Mouse (Mus musculus) thymus, postnatal 10 days (tissue): ENCODE data around the gene Gpatch8.

Experiments used
- DNase-seq, 2 experiments: peaks; one replicate each; pipeline ENCODE4 v3.0.0; 2021; ENCODE audit warnings: low spot score in 2 of 2

The Gpatch8 gene

DNA sequence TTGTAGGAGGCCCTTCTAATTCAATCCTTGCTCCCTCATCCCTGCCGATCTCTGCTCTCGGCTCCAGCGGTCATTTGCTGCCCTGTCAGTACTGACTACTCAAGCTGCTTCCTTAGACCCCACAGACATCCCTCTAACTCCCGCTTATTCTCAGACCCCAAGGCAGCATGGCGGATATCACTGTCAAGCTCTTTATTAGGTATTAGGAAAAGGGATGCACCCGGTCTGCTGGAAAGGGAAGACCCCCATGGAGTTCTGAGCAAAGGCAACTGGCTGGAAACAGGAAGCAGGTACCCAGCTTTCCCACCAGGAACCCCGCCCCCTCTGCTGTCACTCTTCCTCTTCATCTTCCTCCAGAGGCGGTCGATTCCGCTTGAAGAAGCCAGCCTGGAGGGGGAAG lies 103.1 kb downstream of the Gpatch8 start:
- no peak for DNase-seq

DNA sequence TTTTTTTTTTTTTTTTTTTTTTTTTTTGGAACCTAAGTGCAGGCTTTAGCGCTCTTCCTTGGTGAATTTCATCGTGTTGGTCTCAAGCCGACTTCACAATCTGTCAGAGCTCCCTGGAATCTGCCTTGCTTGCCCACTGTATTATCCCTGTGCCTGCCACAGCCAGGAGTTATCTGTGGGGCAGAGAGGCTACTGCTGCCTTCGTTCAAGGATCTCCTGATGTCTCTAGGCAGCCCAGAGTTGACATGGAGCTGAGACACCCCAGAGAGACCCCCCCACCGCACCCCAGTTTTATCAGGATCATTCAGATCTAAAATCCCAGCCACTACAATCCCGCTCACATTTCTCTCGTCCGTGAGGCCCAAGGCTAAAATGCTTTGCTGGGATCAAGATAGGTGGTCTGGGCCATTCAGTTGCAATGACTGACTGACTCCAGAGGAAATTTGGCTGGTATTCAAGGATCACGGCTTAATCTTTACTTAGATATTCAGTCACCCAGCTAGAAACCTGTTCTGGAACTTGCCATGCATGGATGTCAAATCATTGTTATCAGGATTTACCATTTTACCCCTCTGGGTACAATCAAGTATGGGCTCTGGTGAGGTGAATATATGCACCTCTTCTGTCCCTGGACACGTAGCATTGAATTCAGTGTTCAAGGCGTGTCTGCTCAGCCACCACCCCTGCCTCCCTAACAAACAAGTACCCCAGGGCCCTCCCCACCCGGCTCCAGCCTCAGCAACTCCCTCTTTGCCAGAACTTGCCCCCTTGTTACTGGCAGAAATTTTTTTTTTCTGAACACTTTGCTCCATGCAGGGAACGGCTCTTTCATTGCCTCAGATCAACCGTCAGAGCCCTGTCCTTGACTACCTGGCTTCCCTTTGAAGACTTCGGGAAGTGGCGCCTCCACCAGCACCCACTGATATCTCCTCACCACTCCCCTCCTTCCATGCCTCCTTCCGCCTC lies 106.9 kb downstream of the Gpatch8 start:
- DNase-seq: no peak

DNA sequence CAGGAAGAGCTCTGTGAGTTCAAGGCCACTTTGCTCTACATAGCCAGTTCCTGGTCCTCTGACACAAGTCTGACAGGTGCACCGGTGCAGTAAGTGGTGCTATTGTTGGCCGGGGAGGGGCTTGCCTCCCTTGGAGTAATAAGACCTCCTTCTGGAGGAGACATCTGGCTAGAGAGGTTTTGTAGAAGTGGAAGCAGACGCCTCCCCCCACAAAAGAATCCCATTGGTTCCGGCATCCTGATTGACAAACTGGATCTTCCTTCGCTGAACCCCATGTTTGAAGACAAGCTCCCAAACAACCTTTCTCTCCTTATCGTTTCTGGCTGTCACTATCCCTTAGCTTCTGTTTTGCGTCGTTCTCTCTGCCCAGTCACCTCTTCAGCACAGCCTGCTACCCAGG lies 107.9 kb downstream of the Gpatch8 start:
- DNase-seq: no peak

DNA sequence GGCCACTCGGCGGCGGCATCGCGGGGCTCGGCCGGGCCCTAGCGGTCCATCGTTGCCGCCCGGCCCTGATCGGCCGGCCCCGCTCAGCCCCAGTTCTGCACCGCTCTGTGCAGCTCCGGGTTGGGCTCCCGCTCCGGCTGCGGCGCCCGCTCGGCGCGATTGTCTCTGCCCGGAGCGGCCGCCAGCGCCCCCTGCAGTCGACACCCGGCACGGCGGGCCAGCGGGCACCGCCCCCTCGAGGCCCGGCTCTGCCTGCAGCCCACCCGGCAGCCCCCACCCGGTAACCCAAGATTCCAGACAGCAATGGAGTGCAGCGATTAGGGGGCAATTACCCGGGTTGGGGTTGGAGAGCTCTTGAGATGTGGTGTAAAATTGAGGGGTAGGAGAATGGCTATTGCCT lies 108.7 kb downstream of the Gpatch8 start, which contains the start of gene Fam171a2:
Gene Fam171a2, minus strand, starts transcription at position 186 of the 400 bp plus-strand sequence.
- peak; percentile 48 to 83 for DNase-seq

DNA sequence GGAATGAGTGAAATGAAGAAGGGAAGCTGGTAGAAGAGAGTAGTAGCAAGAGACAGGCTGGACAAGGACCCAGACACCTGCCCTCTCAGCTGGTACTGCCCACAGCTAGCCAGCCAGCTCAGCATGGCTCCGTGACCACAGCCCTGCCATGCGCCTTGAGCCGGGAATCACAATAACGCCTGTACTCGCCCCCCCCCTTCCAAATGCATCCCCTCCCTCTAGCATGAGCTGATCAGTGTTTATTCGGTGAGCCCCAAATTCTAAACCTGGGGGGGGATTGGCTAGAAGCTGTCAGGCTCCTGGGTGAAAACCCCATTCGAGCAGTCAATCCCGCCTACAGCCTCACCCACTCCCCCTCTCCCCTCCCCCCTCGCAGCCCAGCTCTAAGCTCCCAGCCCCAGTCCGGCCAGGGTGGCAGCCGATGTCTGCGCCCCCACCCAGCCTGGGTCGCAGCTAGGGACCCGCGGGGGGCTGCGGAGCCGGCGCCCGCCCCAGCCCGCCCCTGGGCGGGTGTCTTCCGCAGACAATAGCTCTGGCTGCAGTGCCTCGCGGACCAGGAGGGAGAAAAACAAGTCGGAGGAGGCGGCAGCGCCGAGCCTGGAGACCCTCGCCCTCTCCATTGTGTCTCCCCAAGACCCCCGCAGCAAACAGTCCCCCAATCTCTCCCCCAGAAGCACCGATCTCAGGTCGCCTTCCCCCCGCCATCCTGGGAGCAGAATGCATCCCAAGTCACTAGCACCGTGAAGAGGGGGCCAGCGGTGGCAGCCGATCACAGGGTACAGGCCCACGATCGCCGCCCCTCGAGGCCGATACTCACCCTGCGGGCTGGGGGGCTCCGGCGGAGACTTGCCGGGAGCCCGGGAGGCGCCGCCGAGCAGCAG lies 109.4 kb downstream of the Gpatch8 start:
- DNase-seq: no peak

DNA sequence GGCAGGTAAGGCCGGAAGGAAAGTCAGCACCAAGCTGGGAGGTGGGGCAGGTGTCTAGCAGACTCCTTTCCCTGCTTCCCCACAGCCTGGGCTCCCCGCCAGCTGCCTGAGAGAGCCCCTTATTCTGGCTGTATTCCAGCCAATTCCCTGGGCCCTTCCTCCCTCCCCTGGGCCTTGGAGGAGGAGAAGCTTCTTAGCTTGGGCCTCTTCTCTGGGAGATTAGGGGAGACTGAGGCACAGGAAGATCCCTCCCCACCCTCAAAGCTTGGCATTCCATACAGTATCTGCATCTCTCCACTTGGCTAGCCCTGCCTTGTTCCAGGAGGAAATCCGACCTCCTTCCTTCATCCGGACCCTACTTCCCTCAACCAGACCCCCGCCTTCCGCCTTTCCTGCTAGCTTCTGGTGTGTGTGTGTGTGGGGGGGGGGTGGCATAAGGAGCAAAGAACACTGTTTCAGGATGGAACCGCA lies 110.3 kb downstream of the Gpatch8 start:
- no peak for DNase-seq

DNA sequence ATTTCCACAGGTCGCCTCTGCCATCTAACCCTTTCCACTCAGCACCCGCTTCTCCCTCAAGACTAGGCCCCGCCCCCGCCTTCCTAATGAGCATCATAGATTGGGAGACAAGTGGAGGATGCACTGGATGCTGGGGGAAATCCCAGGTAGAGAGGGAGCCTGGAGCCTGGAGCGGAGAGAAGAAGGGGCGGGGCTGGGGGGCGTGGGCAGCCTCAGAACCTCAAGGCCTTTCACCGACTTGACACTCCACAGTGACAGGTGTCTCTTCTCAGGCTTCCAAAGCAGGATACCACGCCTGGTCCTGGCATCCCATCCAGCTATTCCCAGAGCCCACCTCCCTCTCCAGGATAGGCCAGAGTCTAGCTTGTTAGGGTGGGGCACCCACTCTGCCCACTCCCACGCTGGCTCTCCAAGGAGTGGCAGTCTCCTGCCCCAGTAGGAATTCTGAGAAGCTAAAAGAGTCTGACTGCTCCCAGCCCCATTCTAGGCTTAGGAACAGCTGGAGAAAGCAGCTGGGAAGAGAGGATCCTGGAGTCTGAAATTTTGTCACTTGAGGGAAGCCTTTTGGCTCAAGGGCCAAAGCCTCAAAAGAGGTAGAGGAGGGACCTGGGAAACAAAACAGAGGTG lies 110.8 kb downstream of the Gpatch8 start:
- no peak for DNase-seq

DNA sequence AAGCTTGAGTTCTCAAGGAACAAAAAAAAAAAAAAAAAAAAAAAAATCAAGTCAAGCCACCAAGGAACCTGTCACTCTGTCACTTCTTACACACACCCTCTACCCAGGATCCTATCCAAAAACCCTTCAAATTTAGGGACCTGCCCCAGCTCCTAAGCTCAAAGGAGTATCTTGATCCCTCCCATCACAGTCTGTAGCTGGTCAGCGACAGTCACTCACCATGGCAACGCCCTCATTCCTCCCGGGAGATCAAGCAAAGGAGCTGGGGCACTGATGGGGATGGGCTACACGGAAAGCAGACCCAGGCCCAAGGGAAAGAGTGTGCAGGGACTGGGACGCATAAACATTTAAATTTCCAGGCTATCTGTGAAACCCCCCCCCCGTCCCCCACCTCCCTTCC lies 111.4 kb downstream of the Gpatch8 start:
- DNase-seq: no peak

DNA sequence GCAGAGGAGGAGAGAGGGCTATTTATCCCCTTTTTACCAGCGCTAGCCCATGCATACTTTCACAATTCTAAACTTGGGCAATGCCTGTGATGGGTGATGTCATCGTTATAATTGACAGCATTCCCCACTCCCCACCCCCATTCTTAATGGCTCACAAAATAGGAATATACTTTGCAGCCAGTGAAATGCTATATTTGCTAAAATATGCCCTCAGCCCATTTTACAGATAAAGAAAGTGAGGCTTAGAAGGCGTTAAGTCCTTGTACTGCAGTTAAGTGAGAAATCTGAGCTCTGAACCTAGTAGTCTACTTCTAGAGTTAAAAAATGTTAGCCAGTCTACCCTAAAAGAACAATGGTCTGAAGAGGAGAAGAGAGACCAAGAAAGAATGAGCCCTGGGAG lies 111.9 kb downstream of the Gpatch8 start:
- no peak for DNase-seq

DNA sequence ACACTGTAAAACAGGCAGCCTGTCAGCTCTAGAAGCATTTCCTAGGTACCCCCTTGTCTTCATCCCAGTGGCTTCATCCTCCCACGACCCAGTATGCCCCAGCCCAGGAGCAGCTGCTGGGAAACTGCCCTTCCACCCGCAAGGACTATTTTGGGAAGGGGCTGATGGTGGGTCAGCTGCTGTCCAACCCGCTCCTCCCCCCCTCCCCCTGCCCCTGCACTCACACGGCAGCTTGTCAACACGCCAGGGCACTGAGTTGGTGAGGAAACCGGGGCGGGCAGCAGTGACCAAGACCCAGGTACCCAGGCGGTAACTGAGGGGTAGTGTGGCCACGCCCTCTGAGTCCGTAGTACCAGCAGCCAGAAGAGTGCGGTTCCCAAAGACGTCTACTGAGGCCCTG lies 112.5 kb downstream of the Gpatch8 start:
- DNase-seq: no peak

DNA sequence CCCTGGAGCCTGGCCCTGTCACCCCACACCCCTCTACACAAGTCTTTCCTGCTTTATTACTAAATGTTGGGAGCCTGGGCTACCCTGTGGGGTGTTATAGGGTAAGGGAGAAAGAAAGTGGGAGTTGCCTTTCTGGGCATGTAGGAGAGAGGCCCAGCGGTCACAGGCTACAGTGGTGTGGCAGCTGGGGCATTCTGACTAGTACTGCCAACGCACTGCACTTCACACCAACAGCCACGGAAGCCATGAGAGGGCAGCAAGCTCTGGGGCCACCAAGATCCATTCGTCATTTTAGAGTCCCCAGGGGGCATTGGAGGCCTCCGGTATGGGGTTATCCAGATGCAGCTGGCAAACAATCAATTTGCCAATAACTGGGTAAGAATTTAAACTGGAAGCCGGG lies 114.1 kb downstream of the Gpatch8 start:
- no peak for DNase-seq

DNA sequence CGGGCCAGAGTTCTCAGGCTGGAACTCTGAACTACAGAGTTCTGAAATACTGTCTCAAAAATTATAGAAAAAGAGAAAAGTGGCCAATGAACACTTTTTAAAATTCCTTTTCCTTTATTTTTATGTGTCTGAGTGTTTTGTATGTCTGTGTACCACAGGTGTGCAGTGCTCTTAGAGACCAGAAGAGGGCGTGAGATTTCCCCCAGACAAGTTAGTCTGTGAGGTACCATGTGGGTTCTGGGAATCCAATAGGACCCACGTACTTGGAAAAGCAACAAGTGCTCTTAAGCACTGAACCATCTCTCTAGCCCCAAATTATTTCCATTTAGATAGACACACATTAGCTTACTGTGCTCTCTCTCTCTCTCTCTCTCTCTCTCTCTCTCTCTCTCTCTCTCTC lies 114.8 kb downstream of the Gpatch8 start:
- no peak for DNase-seq

DNA sequence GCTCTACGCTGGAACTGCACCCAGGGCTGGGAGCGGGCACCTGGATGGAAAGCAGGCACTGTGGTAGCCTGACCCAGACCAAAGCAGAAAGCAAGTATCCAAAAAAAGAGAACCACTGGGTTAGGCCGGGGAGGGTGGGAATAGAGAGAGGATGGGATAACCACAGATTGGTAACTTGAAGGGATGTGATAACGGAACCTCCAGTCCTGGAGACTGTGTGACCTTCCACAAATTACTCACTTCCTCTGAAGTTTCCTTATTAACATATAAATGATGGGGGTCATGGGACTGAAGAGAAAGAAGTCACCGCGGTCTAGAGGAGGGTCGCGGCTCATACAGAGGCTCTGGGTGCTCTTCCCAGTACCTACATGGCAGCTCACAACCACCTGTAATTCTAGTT lies 115.9 kb downstream of the Gpatch8 start:
- DNase-seq: no peak

DNA sequence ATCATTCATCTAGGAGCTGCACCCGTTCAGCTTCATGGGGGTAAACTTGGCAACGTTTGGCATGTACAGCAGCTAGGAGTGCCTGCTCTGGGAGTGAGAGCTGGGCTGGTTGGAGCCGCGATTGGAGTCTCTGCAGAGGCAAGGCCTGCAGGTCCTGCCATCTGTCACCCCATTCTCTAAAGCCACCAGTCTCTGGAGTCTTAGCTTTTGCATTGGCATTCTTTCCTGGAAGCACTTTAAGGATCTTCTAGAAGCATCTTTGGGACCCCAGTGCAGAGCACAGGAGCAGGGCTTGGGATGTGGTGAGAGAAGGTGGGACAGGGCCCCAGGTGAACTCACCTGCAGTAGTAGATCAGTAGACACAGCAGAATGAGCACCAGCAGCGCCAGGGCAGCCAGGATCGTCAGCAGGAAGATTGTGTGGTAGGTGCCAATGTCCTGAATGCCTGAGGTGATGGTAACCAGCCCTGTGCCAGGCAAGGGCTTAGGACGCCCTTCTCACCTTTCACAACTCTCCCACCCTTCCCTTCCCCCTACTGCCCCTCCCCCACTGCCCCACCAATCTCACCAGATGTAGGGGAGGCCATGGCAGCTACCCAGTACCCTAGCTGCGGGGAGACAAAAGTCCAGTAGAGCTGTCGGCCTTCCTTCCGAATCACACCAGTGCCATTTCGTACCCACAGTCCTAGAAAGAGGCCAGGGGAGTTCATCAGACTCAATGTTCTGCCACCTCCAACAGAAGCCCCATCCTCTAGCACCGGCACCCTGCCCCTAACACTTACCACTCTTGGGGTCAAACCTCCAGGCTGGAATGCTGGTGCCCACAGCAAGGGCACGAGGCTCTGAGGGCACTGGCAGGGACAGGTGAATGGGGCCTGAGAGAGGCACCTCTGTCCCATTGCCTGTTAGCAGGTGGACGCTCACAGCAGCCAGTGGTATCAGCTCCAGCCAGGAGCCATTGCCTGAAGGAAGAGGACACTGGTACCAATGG lies 116.8 kb downstream of the Gpatch8 start:
- no peak for DNase-seq

DNA sequence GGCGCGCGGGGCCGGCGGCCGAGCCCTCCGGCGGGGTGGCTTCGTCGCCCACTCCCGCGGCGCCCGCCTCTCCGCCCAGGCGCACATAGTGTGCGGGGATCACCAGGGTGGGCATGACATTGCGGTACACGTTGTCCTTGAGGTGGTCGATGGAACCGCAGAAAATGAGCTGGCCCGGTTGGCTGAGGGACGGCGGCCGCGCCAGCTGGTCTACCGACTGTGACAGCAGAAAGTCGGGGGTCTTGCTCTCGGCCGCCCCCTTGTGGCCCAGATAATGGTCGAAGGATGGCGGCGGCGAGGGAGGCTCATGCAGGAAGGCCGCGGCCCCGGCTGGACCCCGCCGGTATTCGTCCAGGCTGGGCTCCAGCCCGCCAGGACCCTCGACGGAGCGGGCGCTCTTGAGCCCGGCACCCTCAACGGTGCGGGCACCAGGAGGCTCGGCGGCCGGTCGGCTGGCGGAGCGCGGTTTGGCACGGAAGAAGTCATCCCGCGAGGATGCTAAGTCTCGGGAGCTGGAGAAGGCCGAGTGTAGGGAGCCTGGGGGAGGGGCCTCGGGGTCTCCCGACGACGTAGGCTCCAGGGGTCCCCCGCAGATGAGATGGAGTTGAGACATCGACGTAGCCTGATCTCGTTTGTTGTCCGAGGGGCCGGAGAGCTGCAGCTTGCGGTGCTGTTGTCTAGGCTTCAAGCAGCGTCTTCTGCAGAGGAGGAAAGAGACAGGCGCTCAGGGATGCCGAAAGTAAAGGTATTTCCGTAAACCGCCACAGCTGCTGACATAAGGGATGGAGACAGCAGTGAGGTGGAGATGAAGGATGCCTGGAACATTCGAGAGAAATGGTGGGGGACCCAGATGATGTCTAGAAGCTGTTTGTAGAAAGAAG lies 117.7 kb downstream of the Gpatch8 start:
- peak in 1 of 2 experiments; percentile 74 for DNase-seq

DNA sequence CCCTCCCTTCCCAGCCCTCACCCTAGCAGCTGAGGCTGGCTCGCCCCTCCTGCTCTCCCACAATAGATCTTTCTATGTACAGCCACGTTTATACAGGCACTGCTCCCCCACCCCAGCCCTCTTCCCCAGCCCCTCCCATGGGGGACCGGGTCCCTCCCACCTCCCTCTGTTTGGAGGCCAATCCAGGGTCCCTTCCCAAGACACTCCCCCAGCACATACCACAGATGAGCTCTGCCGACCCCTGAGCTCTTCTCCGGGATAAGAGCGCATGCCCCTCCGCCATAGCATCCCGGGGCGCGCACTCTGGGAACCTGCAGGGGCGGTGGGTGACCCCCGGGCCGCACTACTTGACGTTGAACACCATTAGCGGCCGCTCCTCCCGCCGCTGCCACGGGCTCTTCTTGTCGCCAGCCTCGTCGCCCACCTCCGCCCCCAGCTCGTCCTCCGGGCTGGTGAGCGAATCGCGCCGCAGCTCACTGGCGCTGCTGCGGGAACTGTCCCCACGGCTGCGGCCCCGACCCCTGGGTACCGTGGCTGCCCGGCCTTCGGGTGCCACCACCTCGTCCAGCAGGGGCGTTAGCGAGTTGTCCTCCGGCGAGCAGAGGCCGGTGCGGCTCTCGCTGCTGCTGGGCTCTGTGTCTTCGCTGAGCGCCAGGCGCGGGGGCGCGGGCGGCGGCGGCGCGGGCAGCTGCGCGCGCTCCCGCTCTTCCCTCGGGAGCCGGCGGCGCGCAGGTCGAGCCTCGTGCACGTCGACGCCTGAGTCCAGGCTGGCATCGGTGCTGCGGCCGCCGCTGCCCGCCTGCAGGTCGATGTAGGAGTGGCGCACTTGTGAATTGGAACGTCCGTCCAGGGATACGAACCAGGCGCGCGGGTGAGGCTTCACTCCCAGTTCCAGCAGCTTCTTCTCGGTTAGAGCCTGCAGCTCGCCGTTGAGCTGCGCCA lies 118.8 kb downstream of the Gpatch8 start:
- no peak for DNase-seq

DNA sequence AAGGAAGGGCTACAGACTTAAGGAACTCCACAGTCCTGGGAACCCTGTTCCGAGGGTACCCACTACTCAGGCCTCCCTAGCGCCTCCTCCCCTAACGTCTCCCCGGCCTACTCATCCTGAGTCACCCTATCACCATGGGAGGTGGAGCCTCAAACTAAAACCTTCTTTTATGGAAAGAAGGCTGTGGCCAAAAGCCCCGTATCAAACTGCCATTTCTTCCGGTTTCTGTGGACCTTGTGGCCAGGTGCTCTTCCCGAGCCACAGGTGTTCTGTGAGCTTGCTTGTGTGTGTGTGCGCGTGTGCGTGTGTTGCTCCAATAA lies 119.8 kb downstream of the Gpatch8 start:
- no peak for DNase-seq

DNA sequence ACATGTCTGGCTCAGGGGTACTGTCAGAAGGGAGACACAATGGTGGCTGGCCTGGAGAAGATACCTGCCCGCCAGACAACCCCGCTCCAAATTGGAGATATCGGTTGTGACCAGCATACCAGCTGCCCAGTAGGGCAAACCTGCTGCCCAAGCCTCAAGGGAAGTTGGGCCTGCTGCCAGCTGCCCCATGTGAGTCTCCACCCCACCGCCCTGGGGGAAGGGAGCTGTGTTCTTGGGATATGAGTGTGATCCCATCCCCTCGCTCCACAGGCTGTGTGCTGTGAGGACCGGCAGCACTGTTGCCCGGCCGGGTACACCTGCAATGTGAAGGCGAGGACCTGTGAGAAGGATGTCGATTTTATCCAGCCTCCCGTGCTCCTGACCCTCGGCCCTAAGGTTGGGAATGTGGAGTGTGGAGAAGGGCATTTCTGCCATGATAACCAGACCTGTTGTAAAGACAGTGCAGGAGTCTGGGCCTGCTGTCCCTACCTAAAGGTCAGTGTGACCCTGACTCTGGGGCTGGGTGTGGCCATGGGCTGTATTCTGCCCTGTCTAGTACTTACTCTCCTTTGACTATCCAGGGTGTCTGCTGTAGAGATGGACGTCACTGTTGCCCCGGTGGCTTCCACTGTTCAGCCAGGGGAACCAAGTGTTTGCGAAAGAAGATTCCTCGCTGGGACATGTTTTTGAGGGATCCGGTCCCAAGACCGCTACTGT lies 120.3 kb downstream of the Gpatch8 start:
- no peak for DNase-seq
